Mouse (Mus musculus) midbrain, postnatal 0 days (tissue): ENCODE measurements around the gene Lix1l. TPM values are rescaled to one million over a fixed set of nuclear protein-coding genes. Genes with fewer than 3 reads are reported as not detected.

Experiments used
- ATAC-seq: fragments of 200-750 bp; cut with Nextera tagmentation; 2 replicates; pipeline ENCODE4 v1.8.0; 2017; ENCODE audit warnings: moderate number of reproducible peaks, mild to moderate bottlenecking, moderate TSS enrichment, moderate library complexity; ENCODE audit not compliant: low FRiP score
- DNase-seq: peaks from one replicate; pipeline ENCODE4 v3.0.0-alpha.2; 2015; ENCODE audit warnings: low spot score
- H3K27ac ChIP-seq: fragments of 300-500 bp; sonication (generic); 2 replicates; pipeline ENCODE4 v1.5.1; 2014; ENCODE audit warnings: low read depth, mild to moderate bottlenecking, low read length, mixed read lengths
- H3K27me3 ChIP-seq: fragments of 300-500 bp; sonication (generic); 2 replicates; pipeline ENCODE4 v1.6.1; 2014; ENCODE audit warnings: low read length, control low read depth, mixed read lengths; ENCODE audit not compliant: insufficient read depth
- H3K36me3 ChIP-seq: fragments of 300-500 bp; sonication (generic); 2 replicates; pipeline ENCODE4 v1.6.1; 2014; ENCODE audit warnings: low read length, control low read depth, mixed read lengths; ENCODE audit not compliant: insufficient read depth
- H3K4me1 ChIP-seq: fragments of 300-500 bp; sonication (generic); 2 replicates; pipeline ENCODE4 v1.6.1; 2014; ENCODE audit warnings: mild to moderate bottlenecking, control low read depth, antibody characterized with exemption, low read length, mixed read lengths; ENCODE audit not compliant: insufficient read depth
- H3K4me2 ChIP-seq: fragments of 300-500 bp; sonication (generic); 2 replicates; pipeline ENCODE4 v1.6.1; 2014; ENCODE audit warnings: low read depth, mild to moderate bottlenecking, low read length, mixed read lengths; ENCODE audit not compliant: poor library complexity, severe bottlenecking
- H3K4me3 ChIP-seq: fragments of 300-500 bp; sonication (generic); 2 replicates; pipeline ENCODE4 v1.5.1; 2014; ENCODE audit warnings: low read depth, mild to moderate bottlenecking, low read length, moderate library complexity
- H3K9ac ChIP-seq: fragments of 300-500 bp; sonication (generic); replicated peaks from 2 replicates; pipeline ENCODE4 v1.6.1; 2014; ENCODE audit warnings: mild to moderate bottlenecking, low read length, moderate library complexity, mixed read lengths; ENCODE audit not compliant: poor library complexity, severe bottlenecking
- H3K9me3 ChIP-seq: fragments of 300-500 bp; sonication (generic); 2 replicates; pipeline ENCODE4 v1.6.1; 2016; ENCODE audit warnings: low read length, control low read depth
- CTCF ChIP-seq: IDR thresholded peaks from 2 replicates; pipeline ENCODE4 v1.5.1; 2016; ENCODE audit warnings: antibody characterized with exemption, mild to moderate bottlenecking
- WGBS: fragments of 180-500 bp; shearing (Covaris S2); extraction: QIAGEN DNeasy Blood & Tissue Kit; methylation state at CpG from one replicate; pipeline ENCODE4 v1.1.7; 2014; 5-methylcytosine and 5-hydroxymethylcytosine counted together
- polyA plus RNA-seq: library from polyadenylated mRNA; unstranded; fragments of >200 nt; fragmentation: Nextera tagmentation; extraction: Ambion mirVana; gene quantifications from 2 replicates; pipeline ENCODE4 v1.2.1, GENCODE M21; 2015
- total RNA-seq: library from RNA; depleted of rRNA; stranded (reverse); fragments of >200 nt; gene quantifications from 2 replicates; pipeline ENCODE4 v1.2.3, GENCODE M21; 2014

The Lix1l gene
- total and polyA plus RNA-seq, 2 experiments from 2014 or later = 3.2 to 52.9 TPM

GRCm38 (mm10) chr3:96559398-96559910, 41.5 kb upstream of the Lix1l start:
- Histone ChIP-seq H3K9me3 (no peaks in the 10 kb centered on the region), H3K9ac (peak overlapping the region; percentile 75), H3K27me3 (no peaks in the 10 kb centered on the region), H3K36me3 (peaks cover 17% of the 10 kb centered on the region), H3K27ac (0 out of 2 replicates have a peak overlapping the region, but pooled peaks have one; percentile 26), H3K4me3 (peak overlapping the region; percentile 73), H3K4me1 (peaks cover 14% of the 10 kb centered on the region; the same call in 1 of the 2 replicates), H3K4me2 (peak overlapping the region; percentile 83)
- no peak for DNase-seq
- 79% methylated on average over 12 of the region's 12 CpGs for WGBS
- no peak for TF ChIP-seq CTCF
- ATAC-seq = no peak

GRCm38 (mm10) chr3:96559911-96560850, 40.8 kb upstream of the Lix1l start:
- no peaks in the 10 kb centered on the region for H3K9me3 ChIP-seq
- peak overlapping the region; percentile 83 for H3K4me2 ChIP-seq
- H3K27me3 ChIP-seq = no peaks in the 10 kb centered on the region
- DNase-seq (no peak), ATAC-seq (no peak)
- no peak for TF ChIP-seq CTCF
- H3K4me3 ChIP-seq = peak overlapping the region; percentile 73
- peaks cover 14% of the 10 kb centered on the region; the same call in 1 of the 2 replicates for H3K4me1 ChIP-seq
- H3K36me3 ChIP-seq = peaks cover 17% of the 10 kb centered on the region
- H3K9ac ChIP-seq = no peak overlapping the region
- 90% methylated on average over 23 of the region's 23 CpGs for WGBS
- no peak overlapping the region for H3K27ac ChIP-seq

- DNase-seq (no peak), ATAC-seq (no peak)
- Histone ChIP-seq H3K4me3 (peak overlapping the region; percentile 73), H3K9me3 (no peaks in the 10 kb centered on the region), H3K4me1 (peaks cover 14% of the 10 kb centered on the region; the same call in 1 of the 2 replicates), H3K4me2 (peak overlapping the region; percentile 83), H3K36me3 (peaks cover 17% of the 10 kb centered on the region), H3K27ac (no peak overlapping the region), H3K9ac (no peak overlapping the region; the same call in 1 of the 2 replicates), H3K27me3 (no peaks in the 10 kb centered on the region)
- no peak for TF ChIP-seq CTCF
- WGBS = 86% methylated on average over 9 of the region's 9 CpGs
Observed at GRCm38 (mm10) chr3:96560881-96561668, 39.9 kb upstream of the Lix1l start.

- no peak for TF ChIP-seq CTCF
- Histone ChIP-seq H3K9me3 (no peaks in the 10 kb centered on the region), H3K4me2 (0 out of 2 replicates have a peak overlapping the region, but pooled peaks have one; percentile 9), H3K27me3 (no peaks in the 10 kb centered on the region), H3K36me3 (peaks cover 17% of the 10 kb centered on the region), H3K27ac (no peak overlapping the region), H3K9ac (no peak overlapping the region), H3K4me1 (peaks cover 12% of the 10 kb centered on the region; the same call in 1 of the 2 replicates), H3K4me3 (no peak overlapping the region)
- 57% methylated on average over 10 of the region's 10 CpGs for WGBS
- ATAC-seq (no peak), DNase-seq (no peak)
Observed at GRCm38 (mm10) chr3:96561946-96562681, 38.8 kb upstream of the Lix1l start.

- peaks cover 12% of the 10 kb centered on the region; the same call in 1 of the 2 replicates for H3K4me1 ChIP-seq
- H3K27me3 ChIP-seq = no peaks in the 10 kb centered on the region
- no peak for ATAC-seq
- no peak for DNase-seq
- no peak overlapping the region for H3K4me2 ChIP-seq
- peaks cover 17% of the 10 kb centered on the region for H3K36me3 ChIP-seq
- no peak for TF ChIP-seq CTCF
- WGBS = 95% methylated on average over 8 of the region's 8 CpGs
- no peak overlapping the region for H3K27ac ChIP-seq
- no peak overlapping the region for H3K4me3 ChIP-seq
- no peaks in the 10 kb centered on the region for H3K9me3 ChIP-seq
- no peak overlapping the region for H3K9ac ChIP-seq
Observed at GRCm38 (mm10) chr3:96563267-96563666, 37.7 kb upstream of the Lix1l start.
